Mouse (Mus musculus): ENCODE data around the gene Arhgap29. TPM values are rescaled to one million over a fixed set of nuclear protein-coding genes. Genes with fewer than 3 reads are reported as not detected.

Arhgap29 gene
- polyA plus RNA-seq, 1 experiment from 2014 or later: 10.3 TPM

DNA sequence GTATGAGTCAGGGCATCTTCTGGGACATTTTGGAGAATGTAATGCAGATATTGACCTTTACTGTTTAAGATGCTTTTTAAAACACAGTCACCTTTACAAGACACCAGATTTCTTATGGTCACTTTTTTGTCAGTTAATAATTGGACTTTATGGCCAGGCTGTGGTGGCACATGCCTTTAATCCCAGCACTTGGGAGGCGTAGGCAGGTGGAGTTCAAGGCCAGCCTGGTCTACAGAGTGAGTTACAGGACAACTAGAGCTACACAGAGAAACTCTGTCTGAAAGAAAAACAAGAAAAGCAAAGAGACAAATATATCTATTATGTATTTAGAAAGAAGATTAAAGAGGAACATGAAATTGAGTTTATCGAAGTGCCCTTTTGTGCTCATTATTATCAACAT is 1.2 kb upstream of the Arhgap29 start:
- Histone ChIP-seq H3K36me3 (ENCODE audit: control insufficient read depth, insufficient read depth) (no peaks in the 10 kb centered on the region), H3K4me3 (ENCODE audit: low read depth, low read length) (no peak overlapping the region), H3K9me3 (ENCODE audit: control insufficient read depth) (no peaks in the 10 kb centered on the region), H3K4me1 (replicated peaks; ENCODE audit: control insufficient read depth, insufficient read depth, low read length) (no peaks in the 10 kb centered on the region), H3K9ac (ENCODE audit: low read depth, low read length) (no peak overlapping the region), H3K27me3 (replicated peaks; ENCODE audit: control insufficient read depth, insufficient read depth, low read length) (no peaks in the 10 kb centered on the region), H3K27ac (ENCODE audit: low read depth, low read length) (no peak overlapping the region), H3K4me2 (replicated peaks; ENCODE audit: low read depth) (no peak overlapping the region)
- no peak for TF ChIP-seq CTCF (IDR thresholded peaks at IDR 0.05; ENCODE audit: low read depth)
- ATAC-seq: no peak
- WGBS: 70% methylated on average over 2 of the region's 2 CpGs

DNA sequence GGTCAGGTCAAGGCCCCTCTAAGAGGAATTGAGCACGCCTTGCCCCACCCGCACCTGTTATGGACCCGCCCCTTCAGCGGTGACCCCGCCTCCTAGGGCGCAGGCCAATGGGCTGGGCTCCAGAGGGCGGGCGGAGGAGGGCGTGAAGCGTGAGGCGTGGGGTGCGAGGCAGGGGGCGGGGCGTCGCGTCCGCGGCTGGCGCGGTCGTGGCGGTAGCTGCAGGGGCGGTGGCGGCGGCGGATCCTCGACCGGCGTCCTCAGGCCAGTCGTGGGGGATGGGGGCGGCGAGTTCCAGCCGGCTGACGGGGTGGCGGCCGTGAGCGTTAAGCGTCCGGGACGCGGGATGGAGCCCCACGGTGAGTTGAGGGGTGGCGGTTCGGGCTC is 700 bp downstream of the Arhgap29 start:
- Histone ChIP-seq H3K9ac (ENCODE audit: low read depth, low read length) (peak overlapping the region; percentile 68), H3K27ac (ENCODE audit: low read depth, low read length) (peak overlapping the region; percentile 57), H3K27me3 (replicated peaks; ENCODE audit: control insufficient read depth, insufficient read depth, low read length) (no peaks in the 10 kb centered on the region), H3K4me1 (replicated peaks; ENCODE audit: control insufficient read depth, insufficient read depth, low read length) (no peaks in the 10 kb centered on the region), H3K36me3 (ENCODE audit: control insufficient read depth, insufficient read depth) (no peaks in the 10 kb centered on the region), H3K4me3 (ENCODE audit: low read depth, low read length) (peak overlapping the region; percentile 66), H3K9me3 (ENCODE audit: control insufficient read depth) (no peaks in the 10 kb centered on the region), H3K4me2 (replicated peaks; ENCODE audit: low read depth) (peak overlapping the region; percentile 97)
- ATAC-seq: peak; percentile 94
- TF ChIP-seq CTCF (IDR thresholded peaks at IDR 0.05; ENCODE audit: low read depth): no peak; the same call in 1 of the 2 replicates
- 2% methylated on average over 36 of the region's 44 CpGs for WGBS

DNA sequence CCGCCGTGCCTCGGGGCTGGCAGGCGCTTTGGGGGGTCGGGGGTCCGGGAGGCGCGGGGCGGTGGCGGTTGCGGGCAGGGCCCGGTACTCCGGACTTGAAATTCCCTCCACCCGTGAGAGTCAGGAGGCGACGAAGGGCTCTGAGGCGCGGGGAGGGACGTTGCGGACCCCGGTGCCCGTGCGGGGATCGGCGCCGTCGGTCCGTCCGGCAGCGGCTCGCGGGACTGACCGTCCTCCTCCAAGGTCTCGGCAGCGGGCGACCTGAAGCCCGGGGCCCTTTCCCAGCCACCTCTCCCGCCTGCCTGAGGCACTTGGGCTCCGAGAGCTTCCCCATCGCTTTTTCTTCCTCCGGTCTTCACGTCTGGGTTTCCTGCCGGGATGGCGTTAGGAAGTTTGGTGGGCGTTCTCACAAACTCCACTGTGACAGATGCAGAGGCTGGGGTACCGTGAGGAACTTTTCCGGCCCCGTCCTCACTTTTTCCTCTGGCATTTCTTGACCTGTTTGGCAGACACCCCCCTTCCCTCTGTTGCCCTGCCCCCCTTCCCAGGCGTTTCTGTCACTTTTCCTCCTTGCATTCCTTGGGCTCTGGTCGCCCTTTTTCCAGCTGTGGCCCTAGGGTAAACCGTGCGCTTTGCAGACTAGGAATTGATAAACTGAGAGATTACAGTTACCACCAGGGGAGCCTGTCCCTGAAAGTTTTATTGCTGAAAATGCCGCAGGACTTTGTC is 1.3 kb downstream of the Arhgap29 start:
- Histone ChIP-seq H3K36me3 (ENCODE audit: control insufficient read depth, insufficient read depth) (no peaks in the 10 kb centered on the region), H3K9me3 (ENCODE audit: control insufficient read depth) (no peaks in the 10 kb centered on the region), H3K9ac (ENCODE audit: low read depth, low read length) (peak overlapping the region; percentile 68), H3K4me3 (ENCODE audit: low read depth, low read length) (peak overlapping the region; percentile 66), H3K27ac (ENCODE audit: low read depth, low read length) (peak overlapping the region; percentile 57), H3K4me2 (replicated peaks; ENCODE audit: low read depth) (peak overlapping the region; percentile 97), H3K27me3 (replicated peaks; ENCODE audit: control insufficient read depth, insufficient read depth, low read length) (no peaks in the 10 kb centered on the region), H3K4me1 (replicated peaks; ENCODE audit: control insufficient read depth, insufficient read depth, low read length) (no peaks in the 10 kb centered on the region)
- ATAC-seq: peak; percentile 36; the same call in 1 of the 2 replicates
- WGBS: under 1% methylated on average over 39 of the region's 53 CpGs
- peak; percentile 43 for TF ChIP-seq CTCF (IDR thresholded peaks at IDR 0.05; ENCODE audit: low read depth)

DNA sequence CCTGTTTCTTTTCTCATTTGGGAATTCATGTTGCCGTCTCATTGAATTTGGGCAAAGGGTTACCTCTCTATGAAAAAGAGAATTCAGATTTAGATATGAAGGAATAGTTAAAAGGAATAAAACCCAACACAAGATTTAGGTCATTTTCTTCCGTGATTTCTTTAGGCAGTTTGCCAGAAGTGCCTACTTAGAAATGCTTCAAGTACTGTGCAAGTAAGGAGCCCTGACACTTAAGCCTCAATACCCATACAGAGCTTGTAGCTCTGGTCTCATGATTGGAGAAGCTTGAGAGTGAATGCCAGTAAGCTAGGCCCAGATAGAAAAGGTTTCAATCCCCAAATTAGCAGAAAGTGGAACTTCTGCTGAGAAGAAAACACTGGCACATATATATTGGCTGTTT is 2.1 kb downstream of the Arhgap29 start:
- Histone ChIP-seq H3K36me3 (ENCODE audit: control insufficient read depth, insufficient read depth) (no peaks in the 10 kb centered on the region), H3K27me3 (replicated peaks; ENCODE audit: control insufficient read depth, insufficient read depth, low read length) (no peaks in the 10 kb centered on the region), H3K9me3 (ENCODE audit: control insufficient read depth) (no peaks in the 10 kb centered on the region), H3K4me3 (ENCODE audit: low read depth, low read length) (peak overlapping the region; percentile 66), H3K9ac (ENCODE audit: low read depth, low read length) (no peak overlapping the region), H3K4me2 (replicated peaks; ENCODE audit: low read depth) (peak overlapping the region; percentile 97; the same call in 1 of the 2 replicates), H3K27ac (ENCODE audit: low read depth, low read length) (no peak overlapping the region), H3K4me1 (replicated peaks; ENCODE audit: control insufficient read depth, insufficient read depth, low read length) (no peaks in the 10 kb centered on the region)
- TF ChIP-seq CTCF (IDR thresholded peaks at IDR 0.05; ENCODE audit: low read depth): no peak
- no peak for ATAC-seq
- WGBS: 61% methylated on average over 2 of the region's 2 CpGs

DNA sequence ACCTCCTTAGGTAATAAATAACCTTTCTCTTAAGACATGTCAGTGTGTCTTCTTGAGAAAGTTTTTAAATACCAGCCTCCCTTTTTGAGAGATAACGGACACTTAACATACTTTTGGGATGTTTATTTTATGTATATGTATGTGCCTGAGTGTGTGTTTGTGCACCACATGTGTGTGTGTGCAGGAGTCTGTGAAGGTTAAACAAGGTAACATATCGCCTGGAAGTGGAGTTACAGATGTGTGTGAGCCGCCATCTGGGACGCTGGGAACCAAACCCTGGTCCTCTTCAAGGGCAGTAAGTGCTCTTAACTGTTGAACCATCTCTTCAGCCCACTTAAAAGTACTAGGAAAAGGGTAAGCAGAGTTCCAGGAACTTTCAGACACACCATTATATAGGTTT is 3.2 kb downstream of the Arhgap29 start:
- WGBS: 88% methylated on average over 4 of the region's 4 CpGs
- ATAC-seq: no peak
- Histone ChIP-seq H3K36me3 (ENCODE audit: control insufficient read depth, insufficient read depth) (no peaks in the 10 kb centered on the region), H3K4me1 (replicated peaks; ENCODE audit: control insufficient read depth, insufficient read depth, low read length) (no peaks in the 10 kb centered on the region), H3K9ac (ENCODE audit: low read depth, low read length) (no peak overlapping the region), H3K27ac (ENCODE audit: low read depth, low read length) (no peak overlapping the region), H3K4me2 (replicated peaks; ENCODE audit: low read depth) (no peak overlapping the region; the same call in 1 of the 2 replicates), H3K27me3 (replicated peaks; ENCODE audit: control insufficient read depth, insufficient read depth, low read length) (no peaks in the 10 kb centered on the region), H3K4me3 (ENCODE audit: low read depth, low read length) (no peak overlapping the region), H3K9me3 (ENCODE audit: control insufficient read depth) (no peaks in the 10 kb centered on the region)
- TF ChIP-seq CTCF (IDR thresholded peaks at IDR 0.05; ENCODE audit: low read depth): no peak

DNA sequence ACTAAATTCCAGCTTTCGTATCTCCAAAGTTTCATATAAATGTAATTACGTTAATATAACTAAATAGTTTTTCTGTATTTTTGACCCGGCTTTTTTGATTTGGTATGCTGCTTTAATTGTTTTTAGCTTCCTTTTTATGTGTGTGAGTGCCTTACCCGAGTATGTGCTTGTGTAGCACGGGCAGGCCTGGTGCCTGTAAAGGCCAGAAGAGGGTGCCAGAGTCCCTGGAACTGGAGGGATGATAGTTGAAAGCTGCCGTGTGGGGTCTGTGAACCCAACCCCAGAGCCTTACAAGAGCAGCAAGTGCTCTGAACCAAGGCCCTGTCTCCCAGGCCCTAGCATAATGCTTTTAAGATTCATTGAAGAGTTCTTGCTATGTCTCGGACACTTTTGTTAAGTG is 4.4 kb downstream of the Arhgap29 start:
- peak; percentile 38; the same call in 1 of the 2 replicates for TF ChIP-seq CTCF (IDR thresholded peaks at IDR 0.05; ENCODE audit: low read depth)

More for the DNA sequence above, 4.4 kb downstream of the Arhgap29 start:
- no peak for ATAC-seq
- H3K9ac ChIP-seq (ENCODE audit: low read depth, low read length): no peak overlapping the region
- H3K4me1 ChIP-seq (replicated peaks; ENCODE audit: control insufficient read depth, insufficient read depth, low read length): no peaks in the 10 kb centered on the region
- 91% methylated on average over 7 of the region's 7 CpGs for WGBS
- no peaks in the 10 kb centered on the region for H3K27me3 ChIP-seq (replicated peaks; ENCODE audit: control insufficient read depth, insufficient read depth, low read length)
- no peak overlapping the region for H3K4me2 ChIP-seq (replicated peaks; ENCODE audit: low read depth)
- no peak overlapping the region for H3K27ac ChIP-seq (ENCODE audit: low read depth, low read length)
- no peaks in the 10 kb centered on the region for H3K36me3 ChIP-seq (ENCODE audit: control insufficient read depth, insufficient read depth)
- no peak overlapping the region for H3K4me3 ChIP-seq (ENCODE audit: low read depth, low read length)
- H3K9me3 ChIP-seq (ENCODE audit: control insufficient read depth): no peaks in the 10 kb centered on the region
